Mouse (Mus musculus): ENCODE measurements at regions not wholly inside any gene's neighbourhood (a gene's known extent, or its start where the extent isn't known, plus 50 kb on each side); places are given as distances from the start of the nearest gene placed in this dataset.
A peak's percentile ranks its signal among the peaks of the same experiment; 100 is the strongest.

- no peak for DNase-seq (ENCODE audit: low spot score in 2 of 2)
Measured at GRCm38 (mm10) chr12:118415956-118416355, 114.7 kb upstream of the Sp4 start.

GRCm38 (mm10) chr12:118411767-118412430 is 110.7 kb upstream of the Sp4 start:
- no peak for DNase-seq (ENCODE audit: low spot score in 2 of 2)

DNA sequence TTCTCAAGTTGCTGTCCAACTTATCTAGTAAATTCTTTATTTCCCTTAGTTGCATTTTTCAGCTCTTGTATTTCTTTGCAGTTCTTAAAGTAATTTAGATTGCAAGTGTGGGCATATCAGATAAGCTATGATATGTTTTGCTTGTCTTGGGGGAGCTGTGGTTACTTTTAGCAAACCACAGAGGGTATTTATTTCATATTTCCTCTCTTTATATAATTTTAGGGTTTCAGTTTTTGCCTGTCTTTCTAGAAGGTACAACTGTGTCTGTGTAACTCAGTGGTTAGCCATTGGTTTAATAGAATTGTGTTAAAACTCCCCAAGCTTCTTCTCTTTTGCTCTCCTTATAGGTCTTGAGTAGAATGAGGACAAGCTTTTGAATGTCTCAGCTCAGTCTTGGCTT is 109.7 kb upstream of the Sp4 start:
- DNase-seq (ENCODE audit: low spot score in 2 of 2): no peak

DNA sequence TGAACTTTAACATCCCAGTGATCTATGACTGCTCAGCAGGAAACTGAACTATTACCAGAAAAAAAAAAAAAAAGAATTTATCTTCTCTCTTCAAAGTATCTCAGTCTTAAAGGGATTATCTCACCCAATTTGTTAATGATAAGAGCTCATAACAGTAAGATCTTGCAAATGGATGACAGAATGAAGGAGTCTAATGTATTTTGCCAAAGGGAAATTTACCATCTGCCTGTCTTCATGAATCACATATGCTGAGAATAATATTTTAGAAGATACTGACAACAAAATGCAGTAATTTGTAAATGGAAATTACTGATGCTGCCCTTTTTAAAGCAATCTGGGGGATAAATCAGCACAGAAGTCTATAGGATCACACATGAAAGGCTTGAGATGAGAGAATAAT is 103.9 kb upstream of the Sp4 start:
- DNase-seq (ENCODE audit: low spot score in 2 of 2): no peak

DNA sequence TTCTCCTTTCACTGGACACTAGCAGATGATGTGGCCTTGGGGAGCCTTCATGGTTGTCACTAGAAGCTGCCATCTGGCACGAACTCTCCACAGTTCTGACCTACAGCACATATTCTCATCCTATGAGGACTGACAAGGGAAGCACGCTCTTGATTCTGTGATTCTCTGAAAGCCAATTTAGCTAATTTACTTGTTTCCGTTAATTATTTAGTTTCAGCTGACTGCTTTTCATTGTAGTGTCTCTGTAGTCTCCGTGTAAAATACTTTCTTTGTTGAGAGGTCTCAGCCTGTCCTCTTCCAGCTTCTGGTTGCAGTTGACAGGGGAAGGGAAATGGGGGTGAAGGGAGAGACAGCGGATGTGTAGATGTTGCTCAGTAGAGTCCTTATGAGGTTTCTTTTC is 102.9 kb upstream of the Sp4 start:
- DNase-seq (ENCODE audit: low spot score in 2 of 2): no peak

- no peak for DNase-seq (ENCODE audit: low spot score in 2 of 2)
Measured at GRCm38 (mm10) chr12:118403519-118404087, 102.4 kb upstream of the Sp4 start.

GRCm38 (mm10) chr12:118401377-118401776 is 100.1 kb upstream of the Sp4 start:
- no peak for DNase-seq (ENCODE audit: low spot score in 2 of 2)

- DNase-seq (ENCODE audit: low spot score in 2 of 2): no peak
Measured at GRCm38 (mm10) chr12:118391654-118392053, 90.4 kb upstream of the Sp4 start.

DNA sequence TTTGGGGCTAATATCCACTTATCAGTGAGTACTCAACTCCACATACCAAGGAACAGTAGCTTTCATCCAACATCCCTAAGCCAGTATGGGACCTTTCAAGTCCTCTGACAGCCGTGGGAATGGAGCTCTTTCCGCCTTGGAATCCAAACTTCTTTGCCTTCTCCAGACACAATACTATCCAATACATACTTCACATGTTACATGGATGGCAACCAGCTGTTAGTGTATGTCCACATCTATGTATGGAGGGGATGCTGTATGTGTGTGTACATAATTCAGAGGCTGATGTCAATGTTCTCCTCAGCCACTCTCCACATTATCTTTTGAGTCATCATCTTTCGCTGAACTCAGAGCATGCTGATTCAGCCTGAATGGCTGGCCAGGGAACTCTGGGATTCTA is 79.8 kb upstream of the Sp4 start:
- DNase-seq (ENCODE audit: low spot score in 2 of 2): no peak

DNA sequence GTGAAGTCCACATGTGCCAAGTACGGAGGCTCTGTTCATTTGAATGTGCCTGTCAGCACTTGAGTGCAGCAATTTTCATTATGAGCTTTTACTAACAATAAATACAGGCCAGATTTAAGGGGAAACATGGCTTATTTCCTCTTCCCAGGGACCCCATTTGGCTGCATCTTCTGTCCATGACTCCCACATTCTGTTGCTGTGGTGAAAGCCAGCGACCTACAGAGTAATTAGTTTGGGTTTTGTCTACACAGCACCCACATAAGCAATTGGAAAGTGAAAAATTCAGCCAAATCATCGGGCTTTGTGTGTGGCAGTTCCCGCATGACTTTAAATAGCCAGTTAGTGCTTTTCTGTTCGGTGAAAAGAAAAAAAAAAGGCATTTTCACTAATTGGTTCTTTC is 76.7 kb upstream of the Sp4 start:
- no peak for DNase-seq (ENCODE audit: low spot score in 2 of 2)

DNA sequence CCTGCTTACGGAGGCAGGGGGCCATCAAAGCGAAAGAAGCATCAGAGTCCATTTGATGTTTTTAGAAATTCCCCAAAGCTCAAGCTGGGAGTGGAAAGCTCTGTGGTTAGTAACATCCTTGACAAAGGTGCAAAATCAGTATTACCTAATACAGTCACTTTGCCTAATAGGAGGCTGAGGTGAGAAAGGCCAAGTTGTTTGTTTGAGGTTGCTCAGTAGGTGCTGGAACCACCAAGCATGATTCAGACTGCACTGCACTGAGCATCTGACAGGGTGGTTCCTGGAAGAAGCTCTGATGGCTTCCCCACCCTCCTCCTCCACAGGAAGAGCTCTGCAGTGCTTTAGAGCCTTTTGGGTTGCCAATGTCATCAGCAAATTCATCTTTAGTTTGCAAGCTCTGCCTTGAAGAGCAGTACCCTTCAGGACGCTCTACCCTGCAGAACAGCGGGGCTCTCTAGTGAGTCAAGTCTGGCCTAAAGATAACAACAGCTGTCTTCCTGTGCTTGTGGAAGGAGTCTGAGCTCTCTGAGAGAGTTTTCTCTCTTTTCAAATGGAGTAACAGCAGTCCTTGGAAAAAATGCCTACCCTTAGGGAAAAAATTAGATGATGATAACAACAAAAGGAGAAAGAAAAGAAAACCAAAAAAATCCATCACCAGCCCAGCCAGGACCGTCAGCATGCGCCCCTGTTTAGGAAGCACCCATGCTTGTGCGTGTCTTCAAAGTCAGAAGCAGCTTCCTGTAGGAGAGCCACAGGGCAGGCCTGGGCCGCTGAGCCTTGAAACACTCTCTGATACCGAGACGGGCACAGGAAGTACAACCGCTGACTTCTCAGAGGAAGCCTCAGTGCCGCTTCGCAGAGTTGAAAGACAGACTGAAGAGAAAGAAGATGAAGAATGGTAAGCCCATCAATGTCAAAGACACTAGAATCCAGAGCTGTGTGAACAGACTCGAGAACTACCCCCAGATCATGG is 75.6 kb upstream of the Sp4 start:
- DNase-seq (ENCODE audit: low spot score in 2 of 2): no peak

GRCm38 (mm10) chr12:118373250-118373649 is 72.0 kb upstream of the Sp4 start:
- peak in 1 of 2 experiments; percentile 14 for DNase-seq (ENCODE audit: low spot score in 2 of 2)

GRCm38 (mm10) chr12:118371905-118372304 is 70.7 kb upstream of the Sp4 start:
- no peak for DNase-seq (ENCODE audit: low spot score in 2 of 2)

- no peak for DNase-seq (ENCODE audit: low spot score in 2 of 2)
Measured at GRCm38 (mm10) chr12:118367307-118368076, 66.3 kb upstream of the Sp4 start.

GRCm38 (mm10) chr12:118352866-118353265 is 51.6 kb upstream of the Sp4 start:
- no peak for DNase-seq (ENCODE audit: low spot score in 2 of 2)

GRCm38 (mm10) chr12:118351421-118351820 is 50.2 kb upstream of the Sp4 start:
- no peak for DNase-seq (ENCODE audit: low spot score in 2 of 2)
